Comparison of ENCODE assay signal across 1 mouse cellular context in genomic region chr2:121501550-121501949, GRCm38 (mm10). TPM values are rescaled to one million over a fixed set of nuclear protein-coding genes. Genes with fewer than 3 reads are reported as not detected.
"Had no signal": no experiment of that assay in that cellular context is flagged by ENCODE, and none has a peak within 500 bp of the region (broad histone marks: within the 10 kb centered on the region; RNA-seq: fewer than 3 reads in every experiment).

No protein-coding gene starts in this region.

RNA-seq across cellular contexts. Expression of gene Serinc4, which starts 45.0 kb away (rescaled TPM):
- polyA plus RNA-seq: lung, embryonic 14.5 days had no signal
